Mouse (Mus musculus) inflammation-experienced regulatory T-cells, adult 16 weeks (primary cell): ENCODE measurements around the gene Gm28635. TPM values are rescaled to one million over a fixed set of nuclear protein-coding genes. Genes with fewer than 3 reads are reported as not detected.

ENCODE experiments used
- polyA plus RNA-seq: library from polyadenylated mRNA; unstranded; fragments of 100-300 nt; shearing (Covaris generic); gene quantifications from one replicate; pipeline ENCODE4 v1.2.1, GENCODE M21; 2017

The Gm28635 gene
- polyA plus RNA-seq = not detected

DNA sequence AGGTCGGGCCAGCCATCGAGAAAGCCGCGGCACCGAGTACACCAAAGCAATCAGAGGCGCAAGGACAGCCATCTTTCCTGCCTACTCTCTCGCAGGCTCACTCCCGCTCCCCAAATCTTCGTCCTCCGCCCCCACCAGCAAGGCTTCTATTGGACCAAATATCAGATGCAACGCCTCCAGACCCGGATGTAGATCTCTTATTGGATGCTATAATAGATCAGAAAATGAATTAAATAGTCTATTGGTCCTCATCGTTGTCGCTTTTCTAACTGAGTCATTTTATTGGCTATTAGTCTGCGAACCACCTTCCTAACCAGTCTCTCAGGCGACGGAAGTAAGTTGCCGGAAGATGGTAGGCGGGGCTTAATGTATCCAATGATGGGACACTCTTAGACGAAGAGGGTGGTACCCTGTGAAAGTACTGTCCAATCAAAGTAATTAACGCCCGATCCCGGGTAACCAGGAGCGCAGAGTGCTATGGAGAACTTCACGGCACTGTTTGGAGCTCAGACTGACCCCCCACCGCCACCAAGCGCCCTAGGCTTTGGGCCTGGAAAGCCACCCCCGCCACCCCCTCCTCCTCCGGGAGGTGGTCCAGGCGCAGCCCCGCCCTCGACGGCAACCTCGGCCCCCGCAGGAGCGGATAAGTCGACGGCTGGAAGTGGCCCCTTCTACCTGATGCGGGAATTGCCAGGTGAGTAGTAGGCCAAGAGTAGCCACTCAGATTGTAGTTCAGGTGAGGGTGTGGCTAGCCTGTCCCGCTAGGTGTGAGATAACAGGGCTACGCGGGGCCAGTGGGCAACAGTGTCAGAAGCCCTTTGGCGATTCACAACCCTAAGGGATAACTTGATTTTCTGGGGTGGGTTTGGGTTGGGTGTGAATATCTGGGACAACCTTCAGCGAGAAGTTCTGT lies at the start of gene Gm28635, which contains the start of gene Med19:
Gene Gm28635, minus strand, starts transcription at position 74 of the 913 bp plus-strand sequence.
Gene Med19, plus strand, starts transcription at position 435 of the 913 bp plus-strand sequence.

DNA sequence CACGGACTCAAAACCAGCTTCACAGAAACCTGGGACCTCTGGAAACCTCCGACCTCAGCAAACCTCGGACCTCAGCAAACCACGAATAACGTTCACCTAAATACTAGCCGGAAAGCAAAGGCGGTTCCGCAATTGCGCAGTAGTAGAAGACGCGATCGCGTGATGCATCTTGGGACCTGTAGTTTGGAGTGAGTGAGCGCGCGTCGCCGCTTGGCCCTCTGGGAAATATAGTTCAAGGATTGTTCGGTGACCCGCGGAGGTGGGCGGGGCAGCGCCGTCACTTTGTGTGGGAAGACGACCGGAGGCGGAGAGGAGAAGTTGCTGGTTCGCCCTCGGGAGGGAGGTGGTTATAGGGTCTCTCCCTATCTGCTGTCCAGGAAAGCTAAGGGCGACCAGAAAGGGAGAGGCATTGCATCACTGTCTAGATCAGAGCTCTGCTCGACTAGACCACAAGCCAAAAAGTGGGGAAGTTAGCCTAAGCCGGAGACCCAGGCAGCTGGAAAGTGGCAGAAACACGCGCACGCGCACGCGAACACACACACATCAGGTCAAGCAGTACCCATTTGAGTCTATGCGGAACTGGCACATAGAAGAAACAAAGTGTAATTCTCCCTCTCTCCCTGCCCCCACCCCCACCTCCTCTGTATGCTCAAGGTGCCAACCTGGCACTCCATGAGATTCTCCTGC lies 49.5 kb upstream of the Gm28635 start, which contains the start of gene Clp1:
Gene Clp1, minus strand, starts transcription at position 179 of the 687 bp plus-strand sequence.

DNA sequence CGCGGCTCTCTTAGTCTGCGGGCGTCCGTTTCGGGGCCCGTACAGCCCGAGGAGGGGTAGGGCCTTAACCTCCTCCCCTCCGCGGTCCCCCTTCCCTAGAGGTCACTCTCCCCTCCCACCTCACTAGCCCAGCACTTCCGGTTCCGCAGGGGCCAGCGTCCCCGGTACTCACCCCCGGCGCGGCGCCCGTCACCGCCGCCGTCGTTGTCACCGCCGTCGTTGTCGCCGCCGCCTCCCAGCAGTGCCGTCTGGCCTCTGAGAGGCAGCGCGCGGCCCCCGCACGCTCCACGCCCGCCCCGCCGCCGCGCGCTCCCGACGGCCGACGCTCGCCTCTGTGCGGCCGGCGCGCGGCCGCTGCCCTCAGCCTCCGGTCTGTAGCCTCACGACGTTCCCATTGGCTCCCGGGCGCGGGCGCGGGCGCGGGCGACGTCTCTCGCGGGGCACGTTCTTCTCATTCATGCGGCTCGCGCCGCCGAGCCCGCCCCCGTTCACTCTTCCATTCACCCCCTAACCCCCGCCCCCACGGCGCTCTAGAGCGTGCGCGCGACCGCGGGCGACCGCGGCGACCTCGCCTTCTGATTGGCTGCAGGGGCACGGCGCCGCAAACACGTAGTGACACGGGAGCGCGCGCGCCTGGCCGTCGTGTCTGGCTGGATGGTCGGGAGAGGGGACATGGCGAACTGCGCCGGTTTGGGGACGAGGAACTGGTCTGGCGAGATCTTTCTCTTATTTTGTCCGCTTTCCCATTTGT lies 37.1 kb upstream of the Gm28635 start, which contains the start of gene Zdhhc5:
Gene Zdhhc5, minus strand, starts transcription at position 370 of the 751 bp plus-strand sequence.

GRCm38 (mm10) chr2:84679016-84679415 lies 1.2 kb upstream of the Gm28635 start, which contains the start of gene Tmx2:
Gene Tmx2 (minus strand): TSS chr2:84679140.

GRCm38 (mm10) chr2:84670569-84670933 lies 7.3 kb downstream of the Gm28635 start, which contains the start of gene Selenoh:
Gene Selenoh (minus strand): TSS chr2:84670770.

DNA sequence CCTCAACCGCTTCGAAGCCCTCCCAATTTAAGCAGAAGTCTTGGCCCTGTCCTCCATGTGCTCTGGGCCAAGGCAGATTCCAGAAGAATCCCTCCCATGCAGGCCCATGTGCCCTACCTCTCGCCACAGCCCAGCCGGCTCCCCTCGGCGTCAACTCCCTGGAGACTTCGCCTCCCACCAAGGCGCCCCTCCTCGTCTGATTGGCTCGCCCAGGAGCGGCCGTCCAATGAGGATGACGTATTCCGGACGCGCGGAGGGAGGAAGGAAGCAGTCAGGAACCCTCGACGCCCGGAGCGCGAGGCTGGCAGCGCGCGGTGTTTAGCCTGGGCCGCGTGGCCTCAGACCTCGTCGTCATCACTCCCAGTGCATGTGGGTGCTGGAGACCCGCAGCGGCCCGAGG lies 19.0 kb downstream of the Gm28635 start, which contains the start of gene Btbd18:
Gene Btbd18, plus strand, starts transcription at position 274 of the 400 bp plus-strand sequence.

DNA sequence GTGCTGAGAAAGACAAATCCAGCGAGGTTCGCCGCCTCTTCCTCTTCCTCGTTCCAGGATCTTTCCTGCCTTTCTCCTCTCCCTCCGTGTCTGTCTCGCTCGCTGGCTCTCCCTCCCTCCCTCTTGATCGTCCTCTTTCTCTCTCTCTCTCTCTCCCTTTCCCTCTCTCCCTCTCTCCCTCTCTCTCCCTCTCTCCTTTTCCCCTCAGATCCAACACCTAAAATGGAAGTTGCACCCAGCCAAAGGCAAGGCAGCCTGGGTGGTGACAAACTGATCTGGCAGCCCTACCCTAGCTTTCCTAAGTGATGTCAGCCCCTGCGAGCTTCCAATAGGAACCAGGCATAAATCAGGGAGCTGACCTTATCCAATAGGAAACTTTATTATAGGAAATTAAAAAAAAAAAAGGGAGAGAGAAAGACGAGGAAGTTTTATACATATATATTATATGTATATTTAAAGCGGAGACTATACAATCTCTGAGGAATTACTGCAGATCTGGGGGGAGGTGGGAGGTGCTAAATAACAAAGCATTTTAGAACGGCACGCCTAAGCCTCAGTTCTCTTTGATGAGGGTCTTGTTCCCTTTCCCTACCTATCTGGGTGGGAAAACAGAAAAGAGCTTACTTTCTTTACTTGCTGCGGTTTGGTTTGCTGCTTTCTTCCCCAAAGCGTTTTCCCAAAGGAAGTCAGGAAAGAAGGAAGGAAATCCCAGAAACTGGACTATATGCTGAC lies 27.2 kb downstream of the Gm28635 start, which contains the start of gene Ctnnd1:
Gene Ctnnd1, minus strand, starts transcription at position 302 of the 732 bp plus-strand sequence.

Other genes with a start within 250 kb of the Gm28635 start
- 9.9 TPM for gene Tfpi, start 201.3 kb downstream of the Gm28635 start, polyA plus RNA-seq
- gene Ctnnd1, start 27.3 kb downstream of the Gm28635 start, polyA plus RNA-seq = 4.3 TPM
- gene Btbd18, start 19.0 kb downstream of the Gm28635 start, polyA plus RNA-seq = 0.16 TPM
- 88.2 TPM for gene Selenoh, start 7.3 kb downstream of the Gm28635 start, polyA plus RNA-seq
- 37.8 TPM for gene Med19, start 361 bp upstream of the Gm28635 start, polyA plus RNA-seq
- gene Tmx2, start 1.1 kb upstream of the Gm28635 start, polyA plus RNA-seq = 122 TPM
- 29.0 TPM for gene Zdhhc5, start 37.1 kb upstream of the Gm28635 start, polyA plus RNA-seq
- 68.6 TPM for gene Clp1, start 49.3 kb upstream of the Gm28635 start, polyA plus RNA-seq
- 3.9 TPM for gene Ypel4, start 56.0 kb upstream of the Gm28635 start, polyA plus RNA-seq
- not detected for gene Gm19426, start 65.6 kb upstream of the Gm28635 start, polyA plus RNA-seq
- not detected for gene Serping1, start 97.4 kb upstream of the Gm28635 start, polyA plus RNA-seq
- gene Ube2l6, start 120.8 kb upstream of the Gm28635 start, polyA plus RNA-seq = 74.0 TPM
- not detected for gene Smtnl1, start 144.6 kb upstream of the Gm28635 start, polyA plus RNA-seq
- 33.3 TPM for gene Timm10, start 149.0 kb upstream of the Gm28635 start, polyA plus RNA-seq
- gene Slc43a1, start 160.8 kb upstream of the Gm28635 start, polyA plus RNA-seq = 7.9 TPM
- not detected for gene Rtn4rl2, start 208.7 kb upstream of the Gm28635 start, polyA plus RNA-seq